Mouse (Mus musculus) liver, embryonic 16.5 days (tissue): ENCODE measurements around the gene Cdk1. TPM values are rescaled to one million over a fixed set of nuclear protein-coding genes. Genes with fewer than 3 reads are reported as not detected.

Source experiments
- ATAC-seq: fragments of 200-750 bp; cut with Nextera tagmentation; 2 replicates; pipeline ENCODE4 v1.8.0; 2017; ENCODE audit warnings: low read depth, mild to moderate bottlenecking, moderate number of reproducible peaks, moderate library complexity
- H3K27ac ChIP-seq: fragments of 300-500 bp; sonication (generic); 2 replicates; pipeline ENCODE4 v1.5.1; 2014; ENCODE audit warnings: mild to moderate bottlenecking, low read length
- H3K27me3 ChIP-seq: fragments of 300-500 bp; sonication (generic); 2 replicates; pipeline ENCODE4 v1.6.1; 2014; ENCODE audit warnings: low read depth, low read length, mixed read lengths; ENCODE audit not compliant: control insufficient read depth, insufficient read depth
- H3K36me3 ChIP-seq: fragments of 300-500 bp; sonication (generic); 2 replicates; pipeline ENCODE4 v1.6.1; 2014; ENCODE audit warnings: mild to moderate bottlenecking; ENCODE audit not compliant: control insufficient read depth, insufficient read depth
- H3K4me1 ChIP-seq: fragments of 300-500 bp; sonication (generic); 2 replicates; pipeline ENCODE4 v1.6.1; 2014; ENCODE audit warnings: low read depth, low read length, mixed read lengths; ENCODE audit not compliant: control insufficient read depth
- H3K4me2 ChIP-seq: fragments of 300-500 bp; sonication (generic); 2 replicates; pipeline ENCODE4 v1.6.1; 2014; ENCODE audit warnings: low read depth, low read length, mixed read lengths
- H3K4me3 ChIP-seq: fragments of 300-500 bp; sonication (generic); 2 replicates; pipeline ENCODE4 v1.5.1; 2014; ENCODE audit warnings: low read depth, mild to moderate bottlenecking, low read length
- H3K9ac ChIP-seq: fragments of 300-500 bp; sonication (generic); 2 replicates; pipeline ENCODE4 v1.6.1; 2014; ENCODE audit warnings: low read depth, low read length
- H3K9me3 ChIP-seq: fragments of 300-500 bp; sonication (generic); replicated peaks from 2 replicates; pipeline ENCODE4 v1.6.1; 2016; ENCODE audit warnings: low read length; ENCODE audit not compliant: control insufficient read depth
- WGBS: fragments of 180-500 bp; shearing (Covaris S2); extraction: QIAGEN DNeasy Blood & Tissue Kit; methylation state at CpG from one replicate; pipeline ENCODE4 v1.1.7; 2014; ENCODE audit not compliant: insufficient replicate concordance; 5-methylcytosine and 5-hydroxymethylcytosine counted together
- polyA plus RNA-seq: library from polyadenylated mRNA; unstranded; fragments of >200 nt; fragmentation: Nextera tagmentation; extraction: Ambion mirVana; gene quantifications from 2 replicates; pipeline ENCODE4 v1.2.1, GENCODE M21; 2015

Cdk1 gene
- polyA plus RNA-seq, 1 experiment from 2014 or later, result 254 TPM

GRCm38 (mm10) chr10:69305600-69305999 is 47.1 kb downstream of the Cdk1 start:
- peak; percentile 80 for ATAC-seq
- Histone ChIP-seq H3K4me3 (no peak overlapping the region), H3K9me3 (no peaks in the 10 kb centered on the region), H3K27ac (peak overlapping the region; percentile 67), H3K36me3 (no peaks in the 10 kb centered on the region), H3K4me2 (peak overlapping the region; percentile 7; the same call in 1 of the 2 replicates), H3K9ac (no peak overlapping the region), H3K27me3 (no peaks in the 10 kb centered on the region), H3K4me1 (peaks cover 5% of the 10 kb centered on the region)
- WGBS, result 45% methylated on average over 7 of the region's 7 CpGs

GRCm38 (mm10) chr10:69304819-69305218 is 47.9 kb downstream of the Cdk1 start:
- no peak for ATAC-seq

GRCm38 (mm10) chr10:69302667-69303066 is 50.1 kb downstream of the Cdk1 start:
- Histone ChIP-seq H3K27me3 (no peaks in the 10 kb centered on the region), H3K9ac (no peak overlapping the region), H3K36me3 (no peaks in the 10 kb centered on the region), H3K4me2 (no peak overlapping the region), H3K27ac (no peak overlapping the region), H3K9me3 (no peaks in the 10 kb centered on the region), H3K4me3 (no peak overlapping the region), H3K4me1 (peaks cover 5% of the 10 kb centered on the region)
- no peak for ATAC-seq
- 60% methylated on average over 3 of the region's 3 CpGs for WGBS

More at GRCm38 (mm10) chr10:69304819-69305218, 47.9 kb downstream of the Cdk1 start:
- Histone ChIP-seq H3K9me3 (no peaks in the 10 kb centered on the region), H3K4me2 (no peak overlapping the region), H3K36me3 (no peaks in the 10 kb centered on the region), H3K4me1 (peaks cover 5% of the 10 kb centered on the region), H3K9ac (no peak overlapping the region), H3K27me3 (no peaks in the 10 kb centered on the region), H3K27ac (no peak overlapping the region; the same call in 1 of the 2 replicates), H3K4me3 (no peak overlapping the region)
- 49% methylated on average over 3 of the region's 3 CpGs for WGBS

GRCm38 (mm10) chr10:69299985-69300384 is 52.8 kb downstream of the Cdk1 start:
- H3K4me3 ChIP-seq, result no peak overlapping the region
- H3K27me3 ChIP-seq, result no peaks in the 10 kb centered on the region
- H3K9me3 ChIP-seq, result no peaks in the 10 kb centered on the region
- no peak overlapping the region for H3K27ac ChIP-seq
- H3K4me2 ChIP-seq, result no peak overlapping the region
- H3K36me3 ChIP-seq, result no peaks in the 10 kb centered on the region
- ATAC-seq, result peak; percentile 80
- H3K9ac ChIP-seq, result no peak overlapping the region
- no peaks in the 10 kb centered on the region; the same call in 1 of the 2 replicates for H3K4me1 ChIP-seq
- WGBS, result 59% methylated on average over 7 of the region's 7 CpGs

DNA sequence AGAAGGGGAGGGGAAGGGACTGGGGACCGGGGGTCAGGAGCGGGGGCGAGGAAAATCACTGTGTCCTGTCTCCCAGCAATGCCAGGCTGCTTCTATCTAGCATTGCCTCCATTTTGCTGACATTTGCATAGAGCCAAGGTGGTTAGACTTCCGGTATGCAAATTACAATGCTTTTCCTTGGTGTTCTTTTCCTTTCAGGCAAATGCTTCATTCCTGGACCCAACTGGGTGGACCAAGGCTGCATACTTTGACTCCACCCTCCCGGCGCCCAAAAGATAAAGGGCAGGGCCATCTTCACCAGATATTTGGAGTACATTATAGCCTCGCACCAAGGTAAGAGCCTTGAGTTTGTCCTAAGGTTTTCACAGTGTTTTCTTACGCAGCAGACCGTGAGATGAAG is 56.8 kb downstream of the Cdk1 start:
- H3K4me2 ChIP-seq, result no peak overlapping the region
- H3K27ac ChIP-seq, result no peak overlapping the region
- WGBS, result 67% methylated on average over 9 of the region's 9 CpGs
- no peak overlapping the region for H3K9ac ChIP-seq
- H3K36me3 ChIP-seq, result no peaks in the 10 kb centered on the region
- no peak for ATAC-seq
- no peak overlapping the region for H3K4me3 ChIP-seq
- no peaks in the 10 kb centered on the region for H3K27me3 ChIP-seq
- no peaks in the 10 kb centered on the region for H3K4me1 ChIP-seq
- H3K9me3 ChIP-seq, result no peaks in the 10 kb centered on the region

DNA sequence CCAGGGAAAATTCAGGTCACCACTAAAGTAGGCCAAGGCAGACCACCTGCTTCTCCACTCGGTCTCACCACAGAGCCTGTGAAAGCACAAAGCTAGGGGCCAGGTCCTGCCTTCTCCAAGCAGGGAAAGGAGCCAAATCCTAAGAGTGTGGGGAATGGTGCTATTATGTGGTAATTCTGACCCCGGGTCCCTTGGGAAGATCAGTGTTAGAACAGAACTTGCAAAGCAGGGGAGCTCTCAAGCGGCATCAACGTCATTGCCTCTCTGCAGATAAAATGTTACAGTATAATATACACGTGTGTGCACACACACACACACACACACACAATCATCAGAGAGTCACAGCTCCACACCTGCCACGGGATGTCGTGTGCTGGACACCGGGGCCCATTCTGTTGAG is 62.0 kb downstream of the Cdk1 start:
- H3K9me3 ChIP-seq, result no peaks in the 10 kb centered on the region
- H3K27me3 ChIP-seq, result no peaks in the 10 kb centered on the region
- no peak overlapping the region for H3K9ac ChIP-seq
- WGBS, result 66% methylated on average over 8 of the region's 8 CpGs
- no peak overlapping the region for H3K27ac ChIP-seq
- H3K4me1 ChIP-seq, result no peaks in the 10 kb centered on the region
- no peaks in the 10 kb centered on the region; the same call in none of the 2 replicates for H3K36me3 ChIP-seq
- H3K4me2 ChIP-seq, result no peak overlapping the region
- H3K4me3 ChIP-seq, result no peak overlapping the region
- no peak for ATAC-seq

GRCm38 (mm10) chr10:69288720-69289119 is 64.0 kb downstream of the Cdk1 start:
- ATAC-seq, result no peak
- no peaks in the 10 kb centered on the region for H3K9me3 ChIP-seq
- H3K27ac ChIP-seq, result no peak overlapping the region
- no peaks in the 10 kb centered on the region for H3K27me3 ChIP-seq
- WGBS, result 54% methylated on average over 6 of the region's 6 CpGs
- H3K9ac ChIP-seq, result no peak overlapping the region
- H3K36me3 ChIP-seq, result no peaks in the 10 kb centered on the region; the same call in none of the 2 replicates
- H3K4me1 ChIP-seq, result no peaks in the 10 kb centered on the region
- H3K4me3 ChIP-seq, result no peak overlapping the region
- H3K4me2 ChIP-seq, result no peak overlapping the region

DNA sequence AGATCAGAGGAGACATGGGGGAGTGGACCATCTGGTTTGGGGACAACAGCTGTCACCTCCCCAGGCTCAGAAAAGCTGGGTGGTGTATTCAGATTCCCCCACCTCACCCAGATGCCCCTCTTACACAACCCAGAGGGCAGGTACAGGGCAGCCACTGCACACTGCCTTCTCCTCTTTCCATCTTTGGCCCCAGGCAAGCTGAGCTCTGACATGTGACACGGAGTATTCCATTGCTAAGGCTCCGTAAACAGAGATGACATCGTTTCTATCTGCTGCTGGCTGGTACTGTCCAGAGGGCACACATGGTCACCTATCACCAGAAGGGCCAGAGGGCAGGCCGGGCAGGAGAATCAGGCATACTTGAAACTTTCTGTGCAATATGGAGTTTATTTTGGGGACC is 64.7 kb downstream of the Cdk1 start:
- no peak overlapping the region for H3K9ac ChIP-seq
- no peaks in the 10 kb centered on the region for H3K9me3 ChIP-seq
- peak; percentile 66 for ATAC-seq
- H3K4me1 ChIP-seq, result no peaks in the 10 kb centered on the region
- no peaks in the 10 kb centered on the region for H3K27me3 ChIP-seq
- no peak overlapping the region for H3K4me2 ChIP-seq
- 65% methylated on average over 4 of the region's 4 CpGs for WGBS
- H3K36me3 ChIP-seq, result no peaks in the 10 kb centered on the region; the same call in none of the 2 replicates
- no peak overlapping the region for H3K4me3 ChIP-seq
- no peak overlapping the region for H3K27ac ChIP-seq

- WGBS, result 87% methylated on average over 3 of the region's 3 CpGs
- Histone ChIP-seq H3K9me3 (no peaks in the 10 kb centered on the region), H3K27ac (no peak overlapping the region), H3K36me3 (no peaks in the 10 kb centered on the region; the same call in none of the 2 replicates), H3K9ac (no peak overlapping the region), H3K27me3 (no peaks in the 10 kb centered on the region), H3K4me2 (no peak overlapping the region), H3K4me3 (no peak overlapping the region), H3K4me1 (no peaks in the 10 kb centered on the region)
- ATAC-seq, result no peak
Measured at GRCm38 (mm10) chr10:69286939-69287338, 65.8 kb downstream of the Cdk1 start.
